Mouse (Mus musculus) thymus, adult 2 months (tissue): ENCODE results near the gene Pcolce.

ENCODE experiments used
- CTCF ChIP-seq: fragments of 200-500 bp; IDR thresholded peaks from 2 replicates; pipeline ENCODE4 v1.5.1; 2012; ENCODE audit warnings: mild to moderate bottlenecking, control low read depth, low read length, moderate library complexity, borderline replicate concordance; ENCODE audit not compliant: control insufficient read depth, poor library complexity, insufficient read depth; ENCODE audit errors: extremely low read depth
- POLR2A ChIP-seq: fragments of 200-500 bp; IDR thresholded peaks from 2 replicates; pipeline ENCODE4 v1.6.1; 2012; ENCODE audit warnings: mild to moderate bottlenecking, low read length, control low read depth, moderate library complexity; ENCODE audit not compliant: control insufficient read depth, poor library complexity, insufficient read depth; ENCODE audit errors: extremely low read depth

DNA sequence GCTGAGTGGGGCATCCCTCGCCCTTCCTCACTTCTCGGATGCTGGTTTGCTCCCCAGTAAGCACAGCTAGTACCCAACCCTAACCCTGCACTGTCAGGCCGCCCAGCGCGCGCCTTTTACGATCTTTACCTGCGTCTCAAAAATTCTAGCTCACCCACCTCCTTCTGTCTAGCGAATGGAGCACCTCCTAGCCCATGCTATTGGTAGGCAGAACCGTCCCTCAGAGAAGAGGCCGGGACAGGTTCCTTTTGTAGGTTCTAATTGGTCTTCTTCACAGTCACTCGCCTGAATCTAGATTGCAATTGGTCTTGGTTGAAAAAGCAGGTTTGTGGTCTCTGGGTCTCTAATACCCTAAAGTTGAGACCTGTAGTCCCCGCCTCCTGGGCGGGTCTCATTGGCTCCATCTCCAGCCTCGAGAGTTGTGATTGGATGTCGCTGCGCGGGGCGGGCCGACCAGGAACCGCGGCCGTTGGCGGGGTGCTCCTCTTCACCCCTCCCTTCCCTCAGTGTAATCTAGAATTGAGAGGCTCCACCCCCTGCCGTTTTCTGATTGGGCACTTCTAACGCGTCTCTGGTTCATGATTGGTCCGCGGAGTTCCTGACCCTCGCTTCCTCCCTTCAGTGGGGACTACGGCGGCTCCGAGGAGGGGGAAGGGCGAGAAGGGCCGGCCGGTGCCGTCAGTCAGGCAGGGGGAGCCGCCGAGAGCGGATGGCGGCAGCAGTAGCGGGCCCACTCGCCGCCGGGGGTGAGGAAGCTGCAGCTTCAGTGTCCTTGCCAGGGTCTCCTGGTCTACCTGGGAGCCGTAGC is 15.1 kb upstream of the Pcolce start, which contains the start of the genes Fbxo24, Lrch4 and Gm20605:
- TF ChIP-seq CTCF (0 out of 2 replicates have a peak, but pooled peaks have one; percentile 38), POLR2A (peak; percentile 97)
